Mouse (Mus musculus): ENCODE measurements around the gene Grm1. TPM values are rescaled to one million over a fixed set of nuclear protein-coding genes. Genes with fewer than 3 reads are reported as not detected.

The Grm1 gene
- total and polyA plus RNA-seq, 2 experiments: not detected

GRCm38 (mm10) chr10:10744097-10744496, 338.1 kb downstream of the Grm1 start:
- WGBS: 44% methylated on average over 1 of the region's 1 CpGs
- Histone ChIP-seq H3K79me2 (ENCODE audit: control insufficient read depth, insufficient read depth, low read length) (no peaks in the 10 kb centered on the region), H3K36me3 (ENCODE audit: control insufficient read depth, insufficient read depth, low read length) (no peaks in the 10 kb centered on the region), H3K4me3 (ENCODE audit: insufficient read depth, low read depth, low read length) (no peak overlapping the region), H3K27ac (replicated peaks; ENCODE audit: insufficient read depth, low read depth, low read length) (no peak overlapping the region), H3K9ac (ENCODE audit: low read depth, low read length) (no peak overlapping the region), H3K27me3 (ENCODE audit: control insufficient read depth, insufficient read depth, low read length) (no peaks in the 10 kb centered on the region), H3K4me1 (ENCODE audit: control insufficient read depth, insufficient read depth, low read length) (no peaks in the 10 kb centered on the region; the same call in 1 of the 2 replicates)
- peak; percentile 28 for DNase-seq (ENCODE audit: extremely low read depth, low read depth, low spot score)
- no peak for TF ChIP-seq CTCF (IDR thresholded peaks at IDR 0.05; ENCODE audit: low read depth, low read length)

- H3K4me3 ChIP-seq (ENCODE audit: insufficient read depth, low read depth, low read length): no peak overlapping the region
- no peak overlapping the region for H3K9ac ChIP-seq (ENCODE audit: low read depth, low read length)
- TF ChIP-seq POLR2A (IDR thresholded peaks at IDR 0.05; ENCODE audit: extremely low read depth, insufficient read depth, low read length) (no peak), CTCF (IDR thresholded peaks at IDR 0.05; ENCODE audit: low read depth, low read length) (no peak)
- H3K27me3 ChIP-seq (ENCODE audit: control insufficient read depth, insufficient read depth, low read length): no peaks in the 10 kb centered on the region
- no peak for DNase-seq (ENCODE audit: extremely low read depth, low read depth, low spot score)
- WGBS: 91% methylated on average over 2 of the region's 2 CpGs
- no peak overlapping the region for H3K27ac ChIP-seq (replicated peaks; ENCODE audit: insufficient read depth, low read depth, low read length)
- H3K36me3 ChIP-seq (ENCODE audit: control insufficient read depth, insufficient read depth, low read length): no peaks in the 10 kb centered on the region
- H3K79me2 ChIP-seq (ENCODE audit: control insufficient read depth, insufficient read depth, low read length): no peaks in the 10 kb centered on the region
- H3K4me1 ChIP-seq (ENCODE audit: control insufficient read depth, insufficient read depth, low read length): no peaks in the 10 kb centered on the region; the same call in 1 of the 2 replicates
These were observed 340.0 kb downstream of the Grm1 start for GRCm38 (mm10) chr10:10742172-10742571.

GRCm38 (mm10) chr10:10741314-10741713, 340.8 kb downstream of the Grm1 start:
- WGBS: 90% methylated on average over 5 of the region's 5 CpGs
- H3K27ac ChIP-seq (replicated peaks; ENCODE audit: insufficient read depth, low read depth, low read length): no peak overlapping the region
- H3K9ac ChIP-seq (ENCODE audit: low read depth, low read length): no peak overlapping the region
- TF ChIP-seq POLR2A (IDR thresholded peaks at IDR 0.05; ENCODE audit: extremely low read depth, insufficient read depth, low read length): no peak
- no peaks in the 10 kb centered on the region for H3K79me2 ChIP-seq (ENCODE audit: control insufficient read depth, insufficient read depth, low read length)
- DNase-seq (ENCODE audit: extremely low read depth, low read depth, low spot score): no peak
- no peaks in the 10 kb centered on the region for H3K36me3 ChIP-seq (ENCODE audit: control insufficient read depth, insufficient read depth, low read length)
- no peaks in the 10 kb centered on the region; the same call in 1 of the 2 replicates for H3K4me1 ChIP-seq (ENCODE audit: control insufficient read depth, insufficient read depth, low read length)
- H3K27me3 ChIP-seq (ENCODE audit: control insufficient read depth, insufficient read depth, low read length): no peaks in the 10 kb centered on the region
- no peak overlapping the region for H3K4me3 ChIP-seq (ENCODE audit: insufficient read depth, low read depth, low read length)

GRCm38 (mm10) chr10:10740729-10741128, 341.4 kb downstream of the Grm1 start:
- no peak for DNase-seq (ENCODE audit: extremely low read depth, low read depth, low spot score)
- TF ChIP-seq CTCF (IDR thresholded peaks at IDR 0.05; ENCODE audit: low read depth, low read length): no peak
- TF ChIP-seq POLR2A (IDR thresholded peaks at IDR 0.05; ENCODE audit: extremely low read depth, insufficient read depth, low read length): no peak
- 65% methylated on average over 3 of the region's 3 CpGs for WGBS
- no peak overlapping the region for H3K9ac ChIP-seq (ENCODE audit: low read depth, low read length)
- H3K36me3 ChIP-seq (ENCODE audit: control insufficient read depth, insufficient read depth, low read length): no peaks in the 10 kb centered on the region
- no peak overlapping the region for H3K27ac ChIP-seq (replicated peaks; ENCODE audit: insufficient read depth, low read depth, low read length)
- no peaks in the 10 kb centered on the region for H3K27me3 ChIP-seq (ENCODE audit: control insufficient read depth, insufficient read depth, low read length)
- H3K4me3 ChIP-seq (ENCODE audit: insufficient read depth, low read depth, low read length): no peak overlapping the region
- no peaks in the 10 kb centered on the region; the same call in 1 of the 2 replicates for H3K4me1 ChIP-seq (ENCODE audit: control insufficient read depth, insufficient read depth, low read length)
- H3K79me2 ChIP-seq (ENCODE audit: control insufficient read depth, insufficient read depth, low read length): no peaks in the 10 kb centered on the region

- Histone ChIP-seq H3K27me3 (ENCODE audit: control insufficient read depth, insufficient read depth, low read length) (no peaks in the 10 kb centered on the region), H3K4me1 (ENCODE audit: control insufficient read depth, insufficient read depth, low read length) (no peaks in the 10 kb centered on the region), H3K27ac (replicated peaks; ENCODE audit: insufficient read depth, low read depth, low read length) (no peak overlapping the region), H3K36me3 (ENCODE audit: control insufficient read depth, insufficient read depth, low read length) (no peaks in the 10 kb centered on the region), H3K4me3 (ENCODE audit: insufficient read depth, low read depth, low read length) (no peak overlapping the region), H3K9ac (ENCODE audit: low read depth, low read length) (no peak overlapping the region), H3K79me2 (ENCODE audit: control insufficient read depth, insufficient read depth, low read length) (no peaks in the 10 kb centered on the region)
- WGBS: 49% methylated on average over 1 of the region's 1 CpGs
- TF ChIP-seq CTCF (IDR thresholded peaks at IDR 0.05; ENCODE audit: low read depth, low read length): no peak
- no peak for TF ChIP-seq POLR2A (IDR thresholded peaks at IDR 0.05; ENCODE audit: extremely low read depth, insufficient read depth, low read length)
- peak; percentile 14 for DNase-seq (ENCODE audit: extremely low read depth, low read depth, low spot score)
These were observed 345.0 kb downstream of the Grm1 start for GRCm38 (mm10) chr10:10737041-10737681.

- Histone ChIP-seq H3K27me3 (ENCODE audit: control insufficient read depth, insufficient read depth, low read length) (no peaks in the 10 kb centered on the region), H3K9ac (ENCODE audit: low read depth, low read length) (no peak overlapping the region), H3K4me3 (ENCODE audit: insufficient read depth, low read depth, low read length) (no peak overlapping the region), H3K79me2 (ENCODE audit: control insufficient read depth, insufficient read depth, low read length) (no peaks in the 10 kb centered on the region), H3K27ac (replicated peaks; ENCODE audit: insufficient read depth, low read depth, low read length) (no peak overlapping the region), H3K4me1 (ENCODE audit: control insufficient read depth, insufficient read depth, low read length) (no peaks in the 10 kb centered on the region), H3K36me3 (ENCODE audit: control insufficient read depth, insufficient read depth, low read length) (no peaks in the 10 kb centered on the region)
- TF ChIP-seq CTCF (IDR thresholded peaks at IDR 0.05; ENCODE audit: low read depth, low read length) (no peak), POLR2A (IDR thresholded peaks at IDR 0.05; ENCODE audit: extremely low read depth, insufficient read depth, low read length) (no peak)
- WGBS: 76% methylated on average over 5 of the region's 5 CpGs
- no peak for DNase-seq (ENCODE audit: extremely low read depth, low read depth, low spot score)
These were observed 347.6 kb downstream of the Grm1 start for GRCm38 (mm10) chr10:10734561-10734960.
